Mouse (Mus musculus) G1E (cell line): ENCODE data around the gene Mb.

Experiments used
- CTCF ChIP-seq: IDR thresholded peaks from 2 replicates; pipeline ENCODE4 v1.5.1; 2012; ENCODE audit warnings: low read depth, low read length, inconsistent platforms, mixed read lengths
- GATA1 ChIP-seq: IDR thresholded peaks from 2 replicates; pipeline ENCODE4 v1.6.1; 2012; ENCODE audit warnings: borderline replicate concordance, low read length, inconsistent platforms, mixed read lengths
- POLR2AphosphoS5 ChIP-seq: IDR thresholded peaks from 2 replicates; pipeline ENCODE4 v1.6.1; 2012; ENCODE audit warnings: low read depth, low read length, inconsistent platforms; ENCODE audit not compliant: insufficient replicate concordance

DNA sequence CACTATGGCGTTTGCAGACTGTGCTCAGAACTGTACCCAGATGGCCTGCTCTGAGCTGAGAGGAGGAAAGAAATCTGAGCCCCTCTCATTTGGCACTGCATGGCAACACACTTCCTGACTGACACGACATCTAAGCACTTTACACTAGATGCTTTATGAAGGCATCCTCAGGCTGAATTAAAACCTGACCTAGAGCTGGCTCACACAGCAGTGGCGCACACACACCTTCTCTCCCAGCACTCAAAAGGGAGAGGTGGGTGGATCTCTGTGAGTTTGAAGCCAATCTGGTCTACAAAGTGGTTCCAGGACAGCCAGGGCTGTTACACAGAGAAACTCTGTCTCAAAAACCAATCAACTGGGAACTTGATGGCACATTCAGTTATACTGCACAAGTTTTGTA is 49.3 kb upstream of the Mb start:
- TF ChIP-seq CTCF (no peak), GATA1 (no peak), POLR2AphosphoS5 (no peak)
